Mouse (Mus musculus) embryo, embryonic 10.5 days (tissue): ENCODE results near the gene Tbc1d22b.

Source experiments
- DNase-seq: peaks from one replicate; pipeline ENCODE4 v3.0.0-alpha.2; 2015; ENCODE audit warnings: low spot score

Tbc1d22b gene

GRCm38 (mm10) chr17:29541419-29541818 is 8.2 kb upstream of the Tbc1d22b start:
- no peak for DNase-seq

GRCm38 (mm10) chr17:29542831-29543690 is 6.5 kb upstream of the Tbc1d22b start:
- no peak for DNase-seq

GRCm38 (mm10) chr17:29544064-29544463 is 5.5 kb upstream of the Tbc1d22b start:
- no peak for DNase-seq

- no peak for DNase-seq
Measured at GRCm38 (mm10) chr17:29545241-29545640, 4.3 kb upstream of the Tbc1d22b start.

GRCm38 (mm10) chr17:29548494-29548893 is 1.1 kb upstream of the Tbc1d22b start:
- DNase-seq: no peak

GRCm38 (mm10) chr17:29548994-29549393 is 591 bp upstream of the Tbc1d22b start:
- no peak for DNase-seq

- no peak for DNase-seq
Measured at GRCm38 (mm10) chr17:29551019-29551418, 1.4 kb downstream of the Tbc1d22b start.

- DNase-seq: no peak
Measured at GRCm38 (mm10) chr17:29552162-29552732, 2.7 kb downstream of the Tbc1d22b start, which contains the start of gene Tmem217. Gene Tmem217 (minus strand): TSS chr17:29552385.

- no peak for DNase-seq
Measured at GRCm38 (mm10) chr17:29554176-29554575, 4.6 kb downstream of the Tbc1d22b start.

GRCm38 (mm10) chr17:29556456-29556855 is 6.9 kb downstream of the Tbc1d22b start:
- DNase-seq: no peak

- DNase-seq: no peak
Measured at GRCm38 (mm10) chr17:29556893-29557292, 7.3 kb downstream of the Tbc1d22b start.

GRCm38 (mm10) chr17:29558476-29558875 is 8.9 kb downstream of the Tbc1d22b start:
- no peak for DNase-seq

- DNase-seq: no peak
Measured at GRCm38 (mm10) chr17:29565521-29565920, 15.9 kb downstream of the Tbc1d22b start.

- no peak for DNase-seq
Measured at GRCm38 (mm10) chr17:29568435-29568834, 18.9 kb downstream of the Tbc1d22b start.

- no peak for DNase-seq
Measured at GRCm38 (mm10) chr17:29569831-29570230, 20.2 kb downstream of the Tbc1d22b start.

GRCm38 (mm10) chr17:29579579-29580126 is 30.1 kb downstream of the Tbc1d22b start:
- no peak for DNase-seq

GRCm38 (mm10) chr17:29583569-29583968 is 34.0 kb downstream of the Tbc1d22b start:
- DNase-seq: no peak

- no peak for DNase-seq
Measured at GRCm38 (mm10) chr17:29584306-29584705, 34.7 kb downstream of the Tbc1d22b start.

GRCm38 (mm10) chr17:29584737-29585136 is 35.2 kb downstream of the Tbc1d22b start:
- no peak for DNase-seq

- no peak for DNase-seq
Measured at GRCm38 (mm10) chr17:29585446-29585845, 35.9 kb downstream of the Tbc1d22b start.

GRCm38 (mm10) chr17:29586921-29587320 is 37.3 kb downstream of the Tbc1d22b start:
- no peak for DNase-seq

- peak; percentile 31 for DNase-seq
Measured at GRCm38 (mm10) chr17:29589221-29589898, 39.8 kb downstream of the Tbc1d22b start.
